ENCODE assay signal across 24 mouse cellular contexts in genomic region chr14:78173451-78173850, GRCm38 (mm10).
DNase-seq lines count a peak whose midpoint lies in the region; ATAC-seq and TF ChIP-seq lines count a peak whose summit lies in the region.
"Had no signal": no experiment of that assay in that cellular context is flagged by ENCODE, and none has a peak within 500 bp of the region (broad histone marks: within the 10 kb centered on the region; RNA-seq: fewer than 3 reads in every experiment).

No protein-coding gene starts in this region.

- no peak overlapping the region for H3K4me3 ChIP-seq in lung, postnatal 0 days (ENCODE audit: low read depth, low read length)

- H3K9me3 ChIP-seq in lung, postnatal 0 days (ENCODE audit: low read length): no peaks in the 10 kb centered on the region

- no peaks in the 10 kb centered on the region for H3K36me3 ChIP-seq in lung, postnatal 0 days (ENCODE audit: insufficient read depth, low read length)
- H3K36me3 ChIP-seq: G1E had no signal

- no peaks in the 10 kb centered on the region for H3K4me1 ChIP-seq in lung, postnatal 0 days (ENCODE audit: insufficient read depth, low read depth, low read length)

- no peak for TF ChIP-seq EP300 in lung, postnatal 0 days (IDR thresholded peaks at IDR 0.05)

- ATAC-seq in lung, postnatal 0 days: no peak
- ATAC-seq: activated CD4-positive, CD25-positive, alpha-beta regulatory T cell, adult 4 months; CD4-positive, CD25-positive, alpha-beta regulatory T cell, adult 4 months; Patski had no signal

- H3K9ac ChIP-seq in lung, postnatal 0 days (replicated peaks; ENCODE audit: low read depth): no peak overlapping the region

- no peak overlapping the region for H3K4me2 ChIP-seq in lung, postnatal 0 days (replicated peaks; ENCODE audit: low read depth, low read length)

- H3K27ac ChIP-seq in lung, postnatal 0 days (ENCODE audit: low read length): no peak overlapping the region

- DNase-seq in ES-CJ7 (ENCODE audit: low read depth, low spot score): peak; percentile 50
- DNase-seq in R1 (ENCODE audit: low read depth, low spot score): peak; percentile 51
- DNase-seq in ZHBTc4 (ENCODE audit: low read depth, low spot score): peak; percentile 9
- no peak for DNase-seq in B cell, adult 2 months
- no peak for DNase-seq in thymus, postnatal 0 days (ENCODE audit: low spot score)
- no peak for DNase-seq in lung, postnatal 0 days (ENCODE audit: low spot score)
- DNase-seq: adrenal gland, adult 2 months; adrenal gland, adult 8-10 months; adrenal gland, postnatal 10 days; adrenal gland, postnatal 14 days; adrenal gland, postnatal 25 days; adrenal gland, postnatal 36 days; cerebellum, adult 11 months; cerebellum, adult 11-12 months; cerebellum, adult 18-20 months; cerebellum, adult 2 months; cerebellum, adult 8-10 months; cerebellum, adult 9-10 months; cerebellum, adult 9-11 months had no signal

- H3K27me3 ChIP-seq in lung, postnatal 0 days (replicated peaks; ENCODE audit: insufficient read depth, low read length): no peaks in the 10 kb centered on the region
- H3K27me3 ChIP-seq: CH12.LX had no signal

- no peak for TF ChIP-seq CTCF in lung, postnatal 0 days (IDR thresholded peaks at IDR 0.05)

- WGBS in lung, postnatal 0 days: 73% methylated on average over 2 of the region's 2 CpGs

Comparison
In these comparisons a context has a peak if more than half of its experiments do, and no peak if none do; other contexts are left out.
1. DNase-seq: peak in ES-CJ7 (single experiment), R1 (single experiment) and ZHBTc4 (single experiment); none in B cell, adult 2 months (0 of 2), thymus, postnatal 0 days (single experiment) and lung, postnatal 0 days (single experiment).